Mouse (Mus musculus) stomach, postnatal 0 days (tissue): Measurements from ENCODE around the gene Cxcl16.

Experiments used
- CTCF ChIP-seq: IDR thresholded peaks from 2 replicates; pipeline ENCODE4 v1.5.1; 2016; ENCODE audit warnings: antibody characterized with exemption, low read depth, mild to moderate bottlenecking, moderate library complexity
- EP300 ChIP-seq: optimal IDR thresholded peaks from 2 replicates; pipeline ENCODE3; 2016; ENCODE audit warnings: antibody characterized with exemption

GRCm38 (mm10) chr11:70450926-70451325 is 8.9 kb downstream of the Cxcl16 start:
- TF ChIP-seq EP300 = no peak
- no peak for TF ChIP-seq CTCF
